Mouse (Mus musculus) kidney, adult 2 months (tissue): ENCODE results near the gene Galnt17.

Experiments
- CTCF ChIP-seq: fragments of 200-500 bp; conservative IDR thresholded peaks from 2 replicates; pipeline ENCODE4 v1.5.1; 2011; ENCODE audit warnings: low read depth, mild to moderate bottlenecking, control low read depth, low read length, moderate library complexity, mixed read lengths; ENCODE audit not compliant: insufficient read depth, insufficient read length
- POLR2A ChIP-seq: fragments of 200-500 bp; IDR thresholded peaks from one replicate; pipeline ENCODE4 v1.6.1; 2011; ENCODE audit warnings: low read depth, low read length, control low read depth

GRCm38 (mm10) chr5:131024506-131024905, 283.8 kb downstream of the Galnt17 start:
- TF ChIP-seq CTCF = no peak
- TF ChIP-seq POLR2A = no peak
